Mouse (Mus musculus): ENCODE data around the gene Kcnq5.
"Not testable (repeated sequence)": the region's sequence is repeated elsewhere in the genome, so short reads cannot be mapped to it uniquely, and the experiment has no call there.

Gene Kcnq5

GRCm38 (mm10) chr1:21622455-21622854 lies 339.3 kb downstream of the Kcnq5 start:
- no peak for DNase-seq

DNA sequence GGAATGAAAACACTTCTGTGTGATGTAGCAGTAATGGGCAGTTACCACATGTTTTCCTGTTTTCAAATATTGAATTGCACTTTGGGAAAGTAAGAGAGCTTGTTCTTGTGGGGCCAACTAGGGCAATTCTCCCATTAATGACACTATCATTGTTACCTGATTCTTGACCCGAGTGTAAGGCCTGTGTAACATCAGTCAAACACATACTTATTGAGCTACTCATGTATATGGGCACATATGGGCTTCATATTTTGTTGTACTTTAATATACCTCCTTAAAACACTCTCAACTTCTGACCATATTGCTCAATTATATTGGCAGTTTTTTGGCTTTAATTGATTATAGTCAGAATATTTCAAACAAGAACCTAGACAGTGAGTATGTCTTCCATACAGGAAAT lies 339.7 kb downstream of the Kcnq5 start:
- no peak for DNase-seq

DNA sequence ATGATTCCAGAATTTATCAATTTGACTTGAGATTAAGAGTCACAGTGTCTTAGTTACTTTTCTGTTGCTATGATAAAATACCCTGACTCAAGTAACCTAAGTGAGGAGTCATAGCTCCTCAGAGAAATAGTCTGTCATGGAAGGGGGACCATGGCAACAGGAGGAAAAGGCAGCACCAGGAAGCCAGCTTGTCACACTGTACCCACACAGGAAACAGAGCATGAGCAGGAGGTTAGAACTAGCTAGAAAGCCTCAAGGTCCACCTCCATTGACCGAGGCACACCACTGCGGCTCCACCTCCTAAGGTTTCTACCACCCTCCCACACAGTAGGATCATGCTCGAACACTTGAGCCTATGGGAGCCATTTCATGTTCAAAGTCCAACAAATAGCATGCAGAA lies 343.0 kb downstream of the Kcnq5 start:
- no peak for DNase-seq

GRCm38 (mm10) chr1:21616666-21617065 lies 345.1 kb downstream of the Kcnq5 start:
- no peak for DNase-seq

DNA sequence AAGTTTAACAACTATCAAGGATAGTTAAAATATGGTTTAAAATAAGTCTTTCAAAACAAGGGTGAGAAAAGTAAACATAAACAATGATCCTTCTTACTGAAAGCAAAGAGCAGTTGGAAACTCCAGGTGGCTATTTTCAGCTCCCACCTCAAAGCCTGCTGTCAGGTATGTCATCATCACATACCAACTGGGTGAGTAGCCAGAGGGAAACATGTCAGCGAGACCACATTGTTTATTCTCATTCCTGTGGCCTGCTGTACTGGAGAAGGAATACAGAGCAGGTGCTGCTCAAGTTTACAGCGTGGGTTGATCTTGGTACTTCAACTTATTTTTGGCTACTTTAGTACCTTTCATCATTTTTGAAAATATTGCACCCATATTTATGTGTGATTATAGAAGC lies 347.8 kb downstream of the Kcnq5 start:
- no peak for DNase-seq

- DNase-seq: no peak
Measured at GRCm38 (mm10) chr1:21604003-21604402, 357.7 kb downstream of the Kcnq5 start.

- no peak for DNase-seq
Measured at GRCm38 (mm10) chr1:21602567-21602966, 359.2 kb downstream of the Kcnq5 start.

- no peak for DNase-seq
Measured at GRCm38 (mm10) chr1:21600606-21601005, 361.1 kb downstream of the Kcnq5 start.

DNA sequence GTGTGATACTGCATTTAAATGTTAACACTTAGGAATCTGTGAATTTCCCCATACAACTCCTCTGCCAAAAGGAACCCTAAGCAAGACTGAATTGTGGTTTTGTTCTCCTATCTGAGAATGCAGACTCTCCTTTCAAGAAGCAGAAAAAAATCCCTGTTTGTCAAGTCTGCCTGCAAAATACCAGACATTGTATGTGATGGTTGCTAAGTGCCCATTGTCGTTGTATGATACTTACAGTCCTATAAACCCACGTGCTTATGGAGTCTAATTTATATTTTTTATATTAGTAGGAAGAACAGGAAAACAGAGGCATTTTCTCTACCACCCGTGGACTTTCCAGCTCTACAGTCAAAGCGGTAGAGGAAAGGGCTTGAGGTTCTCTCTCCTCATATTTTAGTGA lies 367.9 kb downstream of the Kcnq5 start:
- DNase-seq: no peak

DNA sequence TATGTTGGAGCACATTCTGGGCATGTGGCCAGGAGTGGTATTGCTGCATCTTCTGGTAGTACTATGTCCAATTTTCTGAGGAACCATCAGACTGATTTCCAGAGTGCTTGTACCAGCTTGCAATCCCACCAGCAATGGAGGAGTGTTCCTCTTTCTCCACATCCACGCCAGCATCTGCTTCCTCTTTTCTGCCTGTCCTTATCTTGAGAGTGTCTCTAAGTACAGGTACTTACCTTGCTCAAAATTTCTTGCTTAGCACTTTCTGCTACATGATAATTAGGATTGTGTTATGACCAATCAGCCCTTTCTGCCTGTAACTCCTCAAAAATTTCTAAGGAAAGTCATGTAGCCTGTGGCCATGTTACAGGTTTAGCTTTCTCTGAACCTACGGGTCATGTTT lies 394.3 kb downstream of the Kcnq5 start:
- DNase-seq: not testable (repeated sequence)

DNA sequence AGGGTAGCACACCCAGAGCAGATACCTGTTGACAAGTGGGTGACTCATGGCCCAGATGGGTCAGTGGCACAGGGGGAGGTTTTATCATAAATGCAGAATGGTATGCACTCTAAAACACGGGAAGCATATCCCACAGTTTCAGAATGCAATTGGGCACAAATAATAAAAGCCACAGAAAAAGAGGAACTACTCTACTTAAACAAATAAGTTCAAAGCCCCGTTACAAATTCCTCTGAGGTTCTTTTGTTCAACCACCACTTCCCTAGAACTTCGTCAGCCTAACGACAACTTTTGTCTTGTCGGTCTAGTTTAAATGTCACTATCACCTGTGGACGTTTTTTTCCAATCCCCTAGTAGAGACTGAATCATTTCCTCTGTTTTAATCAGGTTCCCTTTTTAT lies 407.1 kb downstream of the Kcnq5 start:
- no peak for DNase-seq

DNA sequence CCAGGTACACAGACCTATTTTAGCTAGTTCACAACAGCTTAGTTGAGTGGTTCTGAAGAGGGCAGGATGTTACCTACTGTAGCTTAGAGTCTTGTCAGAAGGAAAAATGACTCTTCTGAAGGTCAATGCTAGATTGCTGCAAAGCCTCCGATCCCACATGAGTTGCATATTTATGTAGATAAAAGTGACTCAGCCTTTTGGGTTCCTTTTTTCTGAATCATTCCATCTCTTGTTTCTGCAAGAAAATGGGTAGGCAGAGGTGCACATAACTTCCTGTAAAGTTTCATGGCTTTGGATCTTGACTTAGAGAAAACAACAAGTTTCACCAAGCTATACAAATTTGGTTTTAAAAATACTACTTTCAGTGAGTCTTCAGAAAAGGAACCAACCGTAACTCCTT lies 409.0 kb downstream of the Kcnq5 start:
- DNase-seq: no peak

GRCm38 (mm10) chr1:21543909-21544308 lies 417.8 kb downstream of the Kcnq5 start:
- no peak for DNase-seq

DNA sequence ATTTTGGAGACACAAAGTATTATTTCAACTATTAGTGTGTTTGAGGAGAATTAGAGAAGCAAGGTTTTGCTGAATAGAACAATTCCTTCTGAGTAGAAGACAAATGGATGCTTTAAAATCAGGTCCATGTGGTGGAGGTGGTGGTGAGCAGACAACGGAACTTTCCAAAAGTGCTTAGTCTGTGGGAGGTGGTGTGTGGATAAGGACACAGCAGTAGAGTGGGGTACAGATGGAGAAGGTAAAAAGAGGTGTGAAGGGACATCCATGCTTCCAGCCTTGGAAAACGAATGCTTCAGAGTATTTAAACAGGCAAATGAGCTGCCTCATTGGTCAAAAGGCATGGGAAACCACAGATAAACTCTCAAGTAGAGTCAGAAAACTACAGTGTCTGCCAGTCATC lies 422.3 kb downstream of the Kcnq5 start:
- DNase-seq: no peak

DNA sequence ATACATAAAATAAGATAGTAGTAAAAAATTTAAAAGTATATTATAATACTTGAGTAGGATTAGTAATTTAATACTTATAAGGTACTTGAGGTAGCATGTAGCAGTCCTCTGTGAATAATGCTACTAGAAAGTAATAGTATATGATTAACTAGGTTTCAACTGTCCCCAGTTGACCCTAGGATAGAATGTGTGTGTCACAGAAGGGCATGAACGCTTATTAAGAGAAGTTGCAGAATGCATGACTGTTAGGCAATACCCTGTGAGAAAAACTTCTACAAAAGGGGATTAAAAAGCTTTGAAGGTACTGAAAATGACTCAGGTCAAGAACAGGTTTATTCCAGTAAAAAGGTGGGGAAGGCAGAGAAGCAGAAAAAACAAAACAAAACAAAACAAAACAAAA lies 430.9 kb downstream of the Kcnq5 start:
- no peak for DNase-seq

GRCm38 (mm10) chr1:21521995-21522394 lies 439.7 kb downstream of the Kcnq5 start:
- no peak for DNase-seq

DNA sequence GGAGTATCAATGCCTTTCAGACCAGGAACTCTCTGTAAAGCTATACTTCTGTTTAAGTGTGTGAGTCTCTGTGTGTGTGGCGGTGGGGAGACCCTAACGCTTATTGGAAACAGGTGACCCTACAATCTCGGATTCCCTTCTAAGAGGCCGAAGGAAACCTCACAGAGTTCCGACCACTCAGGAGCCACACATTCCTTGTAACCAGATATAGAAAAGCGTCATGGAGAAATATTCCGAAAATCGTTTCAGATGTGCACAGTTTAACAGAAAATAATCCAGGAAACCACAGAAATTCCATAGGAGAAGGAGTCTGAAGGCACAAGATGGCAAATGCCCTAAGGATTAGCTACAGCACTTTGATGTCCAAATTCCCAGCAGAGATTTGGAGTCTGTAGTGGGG lies 440.3 kb downstream of the Kcnq5 start:
- DNase-seq: no peak

- DNase-seq: no peak
Measured at GRCm38 (mm10) chr1:21520116-21520645, 441.6 kb downstream of the Kcnq5 start.

- DNase-seq: no peak
Measured at GRCm38 (mm10) chr1:21506665-21507064, 455.1 kb downstream of the Kcnq5 start.

DNA sequence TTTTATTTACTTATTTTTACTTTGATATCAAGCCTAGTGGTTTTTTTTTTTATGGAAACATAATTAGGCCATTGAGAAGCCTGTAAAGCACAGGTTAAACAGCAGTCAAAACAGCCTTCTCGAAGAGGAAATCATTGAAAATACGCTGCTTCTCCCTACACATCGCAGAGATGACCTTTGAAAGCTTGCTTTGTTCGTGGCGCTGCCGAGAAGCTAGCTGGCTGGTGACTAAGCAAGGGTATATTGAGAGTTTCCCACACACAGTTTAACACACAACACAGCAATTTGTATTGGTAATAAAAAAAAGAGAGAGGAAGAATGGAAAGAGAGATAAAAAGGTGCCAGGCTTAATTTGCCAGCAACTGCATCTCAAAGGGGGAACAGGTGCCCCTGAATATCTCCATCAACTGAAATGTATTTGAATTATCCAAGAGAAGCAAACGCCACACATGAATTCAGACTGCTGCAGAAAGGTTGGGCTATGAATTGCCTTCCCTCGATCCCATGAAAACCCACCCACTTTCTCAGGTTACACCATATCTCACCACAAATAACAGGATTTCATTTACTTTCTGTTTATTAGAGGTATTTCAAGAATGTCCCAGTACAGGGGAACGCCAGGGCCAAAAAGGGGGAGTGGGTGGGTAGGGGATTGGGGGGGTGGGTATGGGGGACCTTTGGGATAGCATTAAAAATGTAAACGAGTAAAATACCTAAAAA lies 461.8 kb downstream of the Kcnq5 start:
- no peak for DNase-seq

DNA sequence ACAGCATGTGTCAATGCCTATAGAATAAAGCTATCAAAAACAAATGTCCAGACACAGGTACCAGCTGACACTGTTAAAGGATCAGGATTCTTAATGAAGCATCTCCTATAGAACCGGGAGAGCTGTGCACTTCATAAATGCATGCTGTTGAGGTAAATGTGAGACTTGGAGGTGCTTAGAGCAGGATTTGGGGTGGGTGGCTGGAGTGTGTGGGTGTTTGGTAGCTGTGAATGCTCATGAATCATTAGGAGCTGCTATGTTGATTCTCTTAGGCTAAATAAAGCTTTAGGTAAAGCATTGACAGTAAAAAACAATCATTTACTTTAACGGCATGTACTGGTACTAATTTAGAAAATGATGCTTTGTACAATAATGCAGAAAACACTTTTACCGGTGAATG lies 465.4 kb downstream of the Kcnq5 start:
- no peak for DNase-seq

DNA sequence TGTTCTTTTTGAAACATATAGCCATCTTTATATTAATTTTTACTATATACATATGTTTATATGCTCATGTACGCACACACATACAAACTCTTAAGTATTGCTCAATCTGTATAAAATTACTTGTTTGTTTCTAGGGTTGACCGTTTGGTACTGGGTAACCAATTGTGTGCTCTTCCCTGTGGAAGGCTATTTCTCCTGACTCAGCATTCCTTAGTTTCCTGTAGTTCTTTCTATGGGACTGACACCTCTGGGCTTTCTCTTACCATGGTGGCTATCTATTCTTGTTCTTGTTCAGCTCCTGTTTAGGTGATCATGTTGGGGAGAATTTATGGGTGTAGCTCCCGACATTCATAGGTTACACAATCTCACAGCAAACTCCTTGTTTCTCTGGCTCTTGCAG lies 473.1 kb downstream of the Kcnq5 start:
- no peak for DNase-seq

DNA sequence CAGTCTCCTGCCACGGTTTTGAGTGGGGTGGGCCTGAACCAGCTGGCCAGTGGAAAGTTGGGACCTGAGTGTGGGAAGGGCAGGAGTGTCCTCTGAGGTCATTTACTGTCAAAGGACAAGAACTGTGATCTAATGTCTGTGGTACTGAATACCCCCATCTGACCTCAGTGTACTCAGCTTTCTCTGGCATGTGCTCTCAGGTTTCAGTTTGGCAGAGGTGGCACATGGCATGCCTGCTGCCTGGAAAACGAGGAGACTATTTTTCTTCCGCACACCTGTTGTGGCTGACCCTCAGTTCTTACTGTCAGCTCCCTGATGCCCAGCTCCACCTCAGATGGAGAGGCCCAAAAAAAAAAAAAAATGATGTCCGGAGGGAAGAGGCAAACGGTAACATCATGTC lies 475.5 kb downstream of the Kcnq5 start:
- no peak for DNase-seq

DNA sequence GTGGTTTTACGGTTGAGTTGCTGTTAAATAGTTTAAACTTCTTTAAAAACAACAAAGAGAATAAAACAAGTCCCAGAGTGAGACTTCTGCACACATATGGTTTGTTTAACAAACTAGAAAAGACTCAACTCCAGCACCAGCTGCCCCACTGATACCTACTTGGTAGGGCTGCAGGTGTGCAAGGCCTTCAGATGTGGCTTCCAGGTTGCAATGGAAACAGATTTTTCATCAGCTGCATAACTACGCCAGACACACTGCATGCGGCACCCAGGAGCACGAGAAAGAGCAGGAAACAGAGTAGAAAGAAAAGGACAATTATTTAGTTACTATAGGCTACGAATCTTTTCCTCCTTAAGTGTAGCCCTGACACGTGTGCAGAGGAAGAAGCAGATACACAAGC lies 492.4 kb downstream of the Kcnq5 start:
- no peak for DNase-seq

GRCm38 (mm10) chr1:21466431-21466830 lies 495.3 kb downstream of the Kcnq5 start:
- DNase-seq: no peak

All from cerebellum, postnatal 36 days (tissue).